Mouse (Mus musculus): Measurements from ENCODE around the gene Psmd3. TPM values are rescaled to one million over a fixed set of nuclear protein-coding genes. Genes with fewer than 3 reads are reported as not detected.
"Not testable (repeated sequence)": the region's sequence is repeated elsewhere in the genome, so short reads cannot be mapped to it uniquely, and the experiment has no call there.

Gene Psmd3
- 96.4 and 130 TPM in 2 replicates for total RNA-seq (2014; rRNA removed; ENCODE audit: low replicate concordance)
- polyA plus RNA-seq (2015; fragmentation: Nextera tagmentation; extraction: Ambion mirVana) = 134 and 147 TPM in 2 replicates

DNA sequence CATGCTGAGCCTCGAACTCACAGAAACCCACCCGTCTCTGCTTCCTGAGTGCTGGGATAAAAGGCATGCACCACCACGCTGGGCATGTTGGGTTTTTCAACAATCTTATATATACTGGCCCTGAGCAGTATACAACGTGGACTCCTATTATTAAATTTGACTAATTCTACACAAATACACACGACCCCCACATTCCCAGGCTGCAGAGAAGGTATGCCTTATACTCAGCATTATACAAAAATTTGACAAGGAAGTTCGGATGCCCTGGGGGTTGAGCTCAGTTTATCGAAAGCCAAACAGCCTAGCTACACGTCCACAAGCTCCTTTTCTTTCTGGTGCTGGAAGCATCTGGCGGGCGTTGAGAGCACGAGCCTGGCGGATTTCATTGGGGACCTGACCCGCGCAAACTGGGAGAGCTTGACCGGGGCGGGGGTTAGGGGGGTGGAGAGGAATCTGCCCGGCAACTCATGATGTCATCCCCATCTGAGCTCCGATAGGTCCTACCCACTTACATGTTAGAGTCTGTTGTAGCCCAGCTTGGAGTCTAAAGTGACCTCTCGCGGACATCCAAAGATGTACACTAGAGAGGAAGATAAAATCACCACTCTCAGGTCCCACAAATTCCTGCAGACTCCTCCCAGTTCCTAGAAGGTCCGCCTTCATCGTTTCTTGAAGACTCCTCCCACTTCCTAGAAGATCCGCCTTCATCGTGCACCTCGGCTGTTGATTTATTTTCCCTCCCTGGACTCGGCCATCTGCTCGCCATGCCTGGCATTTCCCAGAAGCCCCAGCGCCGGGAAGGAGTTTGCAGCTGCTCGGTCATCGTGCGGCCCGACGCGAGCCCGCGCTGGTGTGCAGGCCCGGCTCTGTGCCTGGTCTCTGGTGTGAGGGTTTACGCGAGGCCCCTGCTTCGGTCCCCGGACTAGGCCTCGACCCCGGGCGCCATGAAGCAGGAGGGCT, at the start of gene Psmd3:
Gene Psmd3, plus strand, starts transcription at position 769 of the 960 bp plus-strand sequence.
- Histone ChIP-seq H3K4me2 (ENCODE audit: low read depth, low read length) (peak within 1 kb of the TSS; percentile 80), H3K27me3 (ENCODE audit: control insufficient read depth, insufficient read depth, low read length) (no peaks in the 10 kb centered on the region), H3K4me3 (ENCODE audit: low read depth, low read length) (peak within 1 kb of the TSS; percentile 71), H3K9ac (replicated peaks; ENCODE audit: low read depth, low read length) (peak within 1 kb of the TSS; percentile 88), H3K9me3 (replicated peaks; ENCODE audit: control insufficient read depth, low read length) (no peaks in the 10 kb centered on the region), H3K27ac (ENCODE audit: low read depth) (peak within 1 kb of the TSS; percentile 75), H3K36me3 (replicated peaks; ENCODE audit: control insufficient read depth, insufficient read depth, low read length) (peaks cover 20% of the 10 kb centered on the region), H3K4me1 (ENCODE audit: control insufficient read depth, insufficient read depth) (peaks cover 10% of the 10 kb centered on the region)
- ATAC-seq (ENCODE audit: insufficient read depth, low read depth) = peak; percentile 92
- DNase-seq (ENCODE audit: low spot score) = peak; percentile 98
- WGBS = 3% methylated on average over 45 of the region's 45 CpGs
- TF ChIP-seq CTCF (IDR thresholded peaks at IDR 0.05; ENCODE audit: low read depth) = peak; percentile 27; the same call in 1 of the 2 replicates
- peak; percentile 82 for TF ChIP-seq EP300 (IDR thresholded peaks at IDR 0.05; ENCODE audit: low read depth)

DNA sequence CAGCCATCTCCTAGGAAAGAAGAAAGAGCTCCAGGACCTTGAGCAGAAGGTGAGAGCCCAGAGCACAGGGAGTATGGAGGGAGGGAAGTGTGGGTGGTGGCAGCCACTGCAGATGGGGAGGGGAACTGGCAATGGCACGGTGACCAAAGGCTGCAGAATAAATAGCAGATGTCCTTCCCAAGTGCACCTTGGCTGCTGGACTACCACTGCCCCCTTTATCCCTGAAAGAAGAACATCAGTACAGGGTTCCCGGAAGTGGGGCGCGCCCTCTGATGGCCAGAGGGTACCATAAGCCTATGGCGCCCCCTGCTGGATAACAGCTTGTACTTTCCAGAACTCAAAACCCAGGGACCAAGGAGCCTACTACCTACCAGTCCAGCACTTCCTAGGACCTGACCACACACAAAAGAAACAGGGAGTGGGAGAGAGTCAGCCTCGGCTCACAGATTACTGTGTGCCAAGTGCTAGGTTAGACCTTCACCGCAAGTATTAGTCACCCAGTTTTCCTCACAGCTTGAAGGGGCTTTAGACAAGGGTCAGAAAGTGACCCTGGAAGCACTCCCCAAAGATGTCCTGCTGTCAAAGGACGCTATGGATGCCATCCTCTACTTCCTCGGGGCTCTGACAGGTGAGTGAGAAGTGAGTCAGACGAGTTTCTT, 46.9 kb upstream of the Psmd3 start:
- not testable (repeated sequence) for H3K27ac ChIP-seq (ENCODE audit: low read depth); H3K9ac ChIP-seq (replicated peaks; ENCODE audit: low read depth, low read length); H3K36me3 ChIP-seq (replicated peaks; ENCODE audit: control insufficient read depth, insufficient read depth, low read length); H3K4me3 ChIP-seq (ENCODE audit: low read depth, low read length); H3K27me3 ChIP-seq (ENCODE audit: control insufficient read depth, insufficient read depth, low read length); H3K4me2 ChIP-seq (ENCODE audit: low read depth, low read length); H3K4me1 ChIP-seq (ENCODE audit: control insufficient read depth, insufficient read depth); H3K9me3 ChIP-seq (replicated peaks; ENCODE audit: control insufficient read depth, low read length)
- peak; percentile 40 for DNase-seq (ENCODE audit: low spot score)
- WGBS = 26% methylated on average over 10 of the region's 10 CpGs
- peak; percentile 66; the same call in 1 of the 2 replicates for ATAC-seq (ENCODE audit: insufficient read depth, low read depth)
- peak; percentile 40 for TF ChIP-seq CTCF (IDR thresholded peaks at IDR 0.05; ENCODE audit: low read depth)

DNA sequence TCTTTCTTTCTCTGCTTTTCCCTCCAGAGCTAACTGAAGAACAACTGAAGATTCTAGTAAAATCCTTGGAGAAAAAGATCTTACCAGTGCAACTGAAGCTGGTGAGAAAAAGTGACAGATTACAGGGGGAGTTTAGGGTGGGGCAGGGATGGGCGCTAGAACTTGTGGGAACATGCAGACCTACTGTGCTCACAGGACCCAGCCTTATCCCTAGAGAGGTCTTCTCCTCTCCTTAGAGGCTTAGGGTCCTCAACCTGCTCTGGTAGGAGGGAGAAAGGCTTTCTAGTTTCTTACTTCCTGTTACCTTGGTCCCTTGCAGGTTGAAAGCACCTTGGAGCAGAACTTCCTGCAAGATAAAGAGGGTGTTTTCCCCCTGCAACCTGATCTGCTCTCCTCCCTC, 44.9 kb upstream of the Psmd3 start:
- DNase-seq (ENCODE audit: low spot score) = no peak
- no peaks in the 10 kb centered on the region for H3K9me3 ChIP-seq (replicated peaks; ENCODE audit: control insufficient read depth, low read length)
- no peak overlapping the region for H3K9ac ChIP-seq (replicated peaks; ENCODE audit: low read depth, low read length)
- no peaks in the 10 kb centered on the region for H3K4me1 ChIP-seq (ENCODE audit: control insufficient read depth, insufficient read depth)
- 61% methylated on average over 1 of the region's 1 CpGs for WGBS
- 0 out of 2 replicates have a peak, but pooled peaks cover 2% of the 10 kb centered on the region for H3K27me3 ChIP-seq (ENCODE audit: control insufficient read depth, insufficient read depth, low read length)
- H3K4me2 ChIP-seq (ENCODE audit: low read depth, low read length) = no peak overlapping the region
- H3K27ac ChIP-seq (ENCODE audit: low read depth) = no peak overlapping the region
- no peak overlapping the region for H3K4me3 ChIP-seq (ENCODE audit: low read depth, low read length)
- no peaks in the 10 kb centered on the region for H3K36me3 ChIP-seq (replicated peaks; ENCODE audit: control insufficient read depth, insufficient read depth, low read length)
- TF ChIP-seq CTCF (IDR thresholded peaks at IDR 0.05; ENCODE audit: low read depth) (no peak), EP300 (IDR thresholded peaks at IDR 0.05; ENCODE audit: low read depth) (no peak)
- no peak for ATAC-seq (ENCODE audit: insufficient read depth, low read depth)

DNA sequence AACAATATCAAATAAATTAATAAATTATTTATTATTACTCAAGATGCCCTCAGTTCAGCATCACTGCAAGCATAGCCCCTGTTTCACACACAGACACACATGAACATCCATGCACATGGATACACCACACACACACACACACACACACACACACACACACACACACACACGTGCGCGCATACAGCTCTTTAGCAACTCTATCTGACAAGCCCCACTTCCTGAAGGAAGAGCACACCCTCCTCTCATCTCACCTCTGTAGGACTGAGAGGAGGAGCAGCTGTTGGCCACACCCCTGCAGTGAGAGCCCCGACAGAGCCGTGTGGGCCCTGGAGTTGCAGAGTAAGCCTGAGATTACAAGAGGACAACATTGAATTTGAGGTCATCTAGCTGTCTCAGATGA, 42.3 kb upstream of the Psmd3 start:
- no peak overlapping the region for H3K4me3 ChIP-seq (ENCODE audit: low read depth, low read length)
- H3K27me3 ChIP-seq (ENCODE audit: control insufficient read depth, insufficient read depth, low read length) = 0 out of 2 replicates have a peak, but pooled peaks cover 2% of the 10 kb centered on the region
- no peak for ATAC-seq (ENCODE audit: insufficient read depth, low read depth)
- H3K9me3 ChIP-seq (replicated peaks; ENCODE audit: control insufficient read depth, low read length) = no peaks in the 10 kb centered on the region
- no peaks in the 10 kb centered on the region for H3K36me3 ChIP-seq (replicated peaks; ENCODE audit: control insufficient read depth, insufficient read depth, low read length)
- H3K4me2 ChIP-seq (ENCODE audit: low read depth, low read length) = no peak overlapping the region
- no peak overlapping the region for H3K27ac ChIP-seq (ENCODE audit: low read depth)
- WGBS = 44% methylated on average over 5 of the region's 5 CpGs
- no peak overlapping the region for H3K9ac ChIP-seq (replicated peaks; ENCODE audit: low read depth, low read length)
- H3K4me1 ChIP-seq (ENCODE audit: control insufficient read depth, insufficient read depth) = no peaks in the 10 kb centered on the region
- TF ChIP-seq CTCF (IDR thresholded peaks at IDR 0.05; ENCODE audit: low read depth) (no peak), EP300 (IDR thresholded peaks at IDR 0.05; ENCODE audit: low read depth) (no peak)
- no peak for DNase-seq (ENCODE audit: low spot score)

DNA sequence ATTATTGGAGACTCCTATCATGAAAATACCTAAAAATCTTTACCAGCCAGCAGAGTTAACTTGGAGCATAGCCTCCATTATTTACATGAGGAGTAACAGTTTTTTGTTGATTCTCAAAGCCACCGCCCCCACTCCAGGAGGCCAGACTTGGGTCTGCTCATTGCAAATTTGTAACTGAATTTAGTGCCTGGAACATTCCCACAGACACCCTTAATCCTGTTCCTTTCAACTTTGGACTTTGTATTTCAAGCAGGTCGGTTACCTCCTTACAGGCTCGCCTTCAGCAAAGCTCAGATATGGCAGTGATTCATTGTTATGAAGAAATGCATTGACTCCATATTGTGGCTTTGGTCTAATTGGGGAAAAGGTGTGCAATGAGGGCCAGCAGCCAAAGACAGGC, 37.6 kb upstream of the Psmd3 start:
- WGBS = 77% methylated on average over 3 of the region's 3 CpGs
- H3K36me3 ChIP-seq (replicated peaks; ENCODE audit: control insufficient read depth, insufficient read depth, low read length) = no peaks in the 10 kb centered on the region
- no peak for ATAC-seq (ENCODE audit: insufficient read depth, low read depth)

More for the DNA sequence above, 37.6 kb upstream of the Psmd3 start:
- no peaks in the 10 kb centered on the region for H3K4me1 ChIP-seq (ENCODE audit: control insufficient read depth, insufficient read depth)
- 0 out of 2 replicates have a peak, but pooled peaks cover 6% of the 10 kb centered on the region for H3K27me3 ChIP-seq (ENCODE audit: control insufficient read depth, insufficient read depth, low read length)
- H3K9me3 ChIP-seq (replicated peaks; ENCODE audit: control insufficient read depth, low read length) = no peaks in the 10 kb centered on the region
- no peak overlapping the region for H3K27ac ChIP-seq (ENCODE audit: low read depth)
- DNase-seq (ENCODE audit: low spot score) = no peak
- TF ChIP-seq CTCF (IDR thresholded peaks at IDR 0.05; ENCODE audit: low read depth) (no peak), EP300 (IDR thresholded peaks at IDR 0.05; ENCODE audit: low read depth) (no peak)
- no peak overlapping the region for H3K9ac ChIP-seq (replicated peaks; ENCODE audit: low read depth, low read length)
- no peak overlapping the region for H3K4me2 ChIP-seq (ENCODE audit: low read depth, low read length)
- no peak overlapping the region for H3K4me3 ChIP-seq (ENCODE audit: low read depth, low read length)

Data from heart, postnatal 0 days (tissue).